Mouse (Mus musculus): ENCODE results near the gene Hist1h2ah. TPM values are rescaled to one million over a fixed set of nuclear protein-coding genes. Genes with fewer than 3 reads are reported as not detected.
A peak's percentile ranks its signal among the peaks of the same experiment; 100 is the strongest.

Gene Hist1h2ah
- total and polyA plus RNA-seq, 2 experiments from 2014 or later = 6.9 to 62.6 TPM

DNA sequence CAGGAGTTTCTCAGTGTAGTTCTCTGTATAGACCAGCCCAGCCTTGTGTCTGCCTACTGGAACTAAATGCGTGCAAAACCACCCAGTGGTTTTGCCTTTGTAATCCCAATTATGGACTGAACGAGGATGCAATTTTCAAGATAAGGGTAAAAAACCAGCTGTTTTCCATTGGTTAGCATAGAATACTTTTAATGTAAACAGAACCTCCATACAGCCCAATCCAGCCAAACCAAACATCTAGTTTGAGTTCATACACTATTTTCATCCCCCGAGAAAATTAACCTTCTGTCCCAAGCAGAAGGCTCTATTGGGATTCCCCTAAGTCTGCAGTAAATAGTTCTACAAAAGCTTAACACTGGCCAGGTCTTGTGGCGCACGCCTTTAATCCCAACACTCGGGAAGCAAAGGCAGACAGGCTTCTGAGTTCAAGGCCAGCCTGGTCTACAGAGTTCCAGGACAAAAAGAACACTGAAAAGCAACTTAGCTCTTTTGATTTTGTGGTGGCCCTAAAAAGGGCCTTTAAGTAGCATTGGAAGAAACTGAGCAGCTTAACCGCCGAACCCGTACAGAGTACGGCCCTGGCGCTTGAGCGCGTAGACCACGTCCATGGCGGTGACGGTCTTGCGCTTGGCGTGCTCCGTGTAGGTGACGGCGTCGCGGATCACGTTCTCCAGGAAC, 5.2 kb upstream of the Hist1h2ah start:
- TF ChIP-seq CTCF (IDR thresholded peaks at IDR 0.05) = no peak
- Histone ChIP-seq H3K27ac (ENCODE audit: low read depth, low read length) (0 out of 2 replicates have a peak overlapping the region, but pooled peaks have one; percentile 47), H3K4me3 (ENCODE audit: low read depth, low read length) (peak overlapping the region; percentile 36), H3K4me2 (ENCODE audit: low read depth, low read length, poor library complexity, severe bottlenecking) (peak overlapping the region; percentile 59), H3K27me3 (ENCODE audit: insufficient read depth, low read length) (no peaks in the 10 kb centered on the region), H3K36me3 (ENCODE audit: insufficient read depth, low read length) (no peaks in the 10 kb centered on the region), H3K9me3 (ENCODE audit: low read length) (no peaks in the 10 kb centered on the region), H3K4me1 (ENCODE audit: insufficient read depth, low read length) (peaks cover 14% of the 10 kb centered on the region), H3K9ac (replicated peaks; ENCODE audit: low read length, poor library complexity, severe bottlenecking) (no peak overlapping the region)
- 0 out of 2 replicates have a peak, but pooled peaks have one; percentile 2 for ATAC-seq (ENCODE audit: low FRiP score)
- WGBS = 2% methylated on average over 17 of the region's 24 CpGs
- DNase-seq (ENCODE audit: low spot score) = peak; percentile 27

DNA sequence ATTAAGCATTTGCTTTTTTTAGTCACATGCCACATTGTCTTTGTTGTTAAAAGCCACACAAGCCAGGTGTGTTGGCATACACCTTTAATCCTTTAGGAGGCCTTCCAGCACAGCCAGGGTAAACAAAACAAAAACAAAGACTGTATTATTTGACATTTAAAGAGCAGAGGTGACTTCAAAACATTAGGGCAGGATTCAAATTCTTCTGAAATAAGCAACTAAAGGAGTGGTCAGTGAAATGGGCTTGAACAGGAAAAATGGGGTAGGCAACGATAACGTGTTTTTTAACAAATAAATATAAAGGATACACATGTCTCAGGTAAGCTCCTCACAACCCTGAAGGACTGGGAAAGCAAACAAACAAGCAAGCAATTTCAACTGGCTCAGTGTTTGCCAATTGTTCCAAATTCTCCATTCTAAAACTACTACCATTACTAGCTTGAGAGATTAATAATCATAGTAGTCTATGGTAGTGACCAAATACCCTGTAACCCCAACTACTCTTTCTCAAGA, 4.6 kb upstream of the Hist1h2ah start:
- no peak overlapping the region for H3K9ac ChIP-seq (replicated peaks; ENCODE audit: low read length, poor library complexity, severe bottlenecking)

DNA sequence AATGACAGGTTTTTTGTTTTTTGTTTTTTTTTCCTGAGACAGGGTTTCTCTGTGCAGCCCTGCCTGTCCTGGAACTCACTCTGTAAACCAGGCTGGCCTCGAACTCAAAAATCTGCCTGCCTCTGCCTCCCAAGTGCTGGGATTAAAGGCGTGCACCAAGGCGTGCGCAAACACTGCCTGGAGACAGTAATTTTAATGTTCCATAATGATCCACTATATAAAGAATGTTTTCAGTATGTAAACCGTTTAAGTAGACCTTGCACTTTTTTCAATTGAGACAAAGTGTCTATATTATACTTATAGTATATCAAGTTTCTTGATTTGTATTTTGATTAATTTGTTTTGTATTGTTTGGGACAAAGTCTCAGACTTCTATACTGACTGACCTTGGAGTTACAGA, 4.0 kb upstream of the Hist1h2ah start:
- no peak overlapping the region for H3K9ac ChIP-seq (replicated peaks; ENCODE audit: low read length, poor library complexity, severe bottlenecking)
- TF ChIP-seq CTCF (IDR thresholded peaks at IDR 0.05) = no peak
- H3K27me3 ChIP-seq (ENCODE audit: insufficient read depth, low read length) = no peaks in the 10 kb centered on the region
- no peaks in the 10 kb centered on the region for H3K9me3 ChIP-seq (ENCODE audit: low read length)
- peaks cover 14% of the 10 kb centered on the region for H3K4me1 ChIP-seq (ENCODE audit: insufficient read depth, low read length)
- no peak overlapping the region for H3K4me2 ChIP-seq (ENCODE audit: low read depth, low read length, poor library complexity, severe bottlenecking)
- WGBS = 65% methylated on average over 5 of the region's 5 CpGs
- no peak overlapping the region for H3K4me3 ChIP-seq (ENCODE audit: low read depth, low read length)
- DNase-seq (ENCODE audit: low spot score) = no peak
- ATAC-seq (ENCODE audit: low FRiP score) = no peak
- no peaks in the 10 kb centered on the region for H3K36me3 ChIP-seq (ENCODE audit: insufficient read depth, low read length)
- no peak overlapping the region for H3K27ac ChIP-seq (ENCODE audit: low read depth, low read length)

More for the DNA sequence above, 4.6 kb upstream of the Hist1h2ah start:
- Histone ChIP-seq H3K4me1 (ENCODE audit: insufficient read depth, low read length) (peaks cover 14% of the 10 kb centered on the region), H3K27ac (ENCODE audit: low read depth, low read length) (no peak overlapping the region), H3K27me3 (ENCODE audit: insufficient read depth, low read length) (no peaks in the 10 kb centered on the region), H3K36me3 (ENCODE audit: insufficient read depth, low read length) (no peaks in the 10 kb centered on the region), H3K4me2 (ENCODE audit: low read depth, low read length, poor library complexity, severe bottlenecking) (peak overlapping the region; percentile 59), H3K4me3 (ENCODE audit: low read depth, low read length) (0 out of 2 replicates have a peak overlapping the region, but pooled peaks have one; percentile 36), H3K9me3 (ENCODE audit: low read length) (no peaks in the 10 kb centered on the region)
- TF ChIP-seq CTCF (IDR thresholded peaks at IDR 0.05) = no peak
- 8% methylated on average over 2 of the region's 2 CpGs for WGBS
- no peak for ATAC-seq (ENCODE audit: low FRiP score)
- no peak for DNase-seq (ENCODE audit: low spot score)

DNA sequence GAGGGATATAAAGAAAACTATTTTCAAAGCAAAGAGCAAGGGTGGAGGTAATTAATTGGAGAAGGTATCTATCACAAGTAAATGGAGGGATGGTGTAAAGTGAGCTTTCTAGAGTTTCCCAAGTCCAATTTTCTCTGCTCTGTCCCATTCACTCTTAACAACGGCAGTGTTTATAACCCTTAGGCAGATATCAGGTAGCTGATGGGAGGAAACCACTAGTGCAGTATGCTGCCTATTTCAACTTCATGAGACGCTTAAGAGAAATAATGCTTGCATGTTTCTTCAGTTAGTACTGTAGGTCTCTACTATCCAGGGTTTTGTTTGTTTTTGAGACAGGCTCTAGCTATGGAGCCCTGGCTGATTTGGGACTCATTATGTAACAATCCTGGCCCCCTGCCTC, 2.0 kb upstream of the Hist1h2ah start:
- Histone ChIP-seq H3K27ac (ENCODE audit: low read depth, low read length) (no peak overlapping the region), H3K9ac (replicated peaks; ENCODE audit: low read length, poor library complexity, severe bottlenecking) (no peak overlapping the region), H3K4me3 (ENCODE audit: low read depth, low read length) (no peak overlapping the region), H3K4me1 (ENCODE audit: insufficient read depth, low read length) (peaks cover 14% of the 10 kb centered on the region), H3K9me3 (ENCODE audit: low read length) (no peaks in the 10 kb centered on the region), H3K4me2 (ENCODE audit: low read depth, low read length, poor library complexity, severe bottlenecking) (no peak overlapping the region), H3K27me3 (ENCODE audit: insufficient read depth, low read length) (no peaks in the 10 kb centered on the region), H3K36me3 (ENCODE audit: insufficient read depth, low read length) (no peaks in the 10 kb centered on the region)
- no peak for DNase-seq (ENCODE audit: low spot score)
- ATAC-seq (ENCODE audit: low FRiP score) = no peak
- 83% methylated on average over 2 of the region's 2 CpGs for WGBS
- TF ChIP-seq CTCF (IDR thresholded peaks at IDR 0.05) = no peak

DNA sequence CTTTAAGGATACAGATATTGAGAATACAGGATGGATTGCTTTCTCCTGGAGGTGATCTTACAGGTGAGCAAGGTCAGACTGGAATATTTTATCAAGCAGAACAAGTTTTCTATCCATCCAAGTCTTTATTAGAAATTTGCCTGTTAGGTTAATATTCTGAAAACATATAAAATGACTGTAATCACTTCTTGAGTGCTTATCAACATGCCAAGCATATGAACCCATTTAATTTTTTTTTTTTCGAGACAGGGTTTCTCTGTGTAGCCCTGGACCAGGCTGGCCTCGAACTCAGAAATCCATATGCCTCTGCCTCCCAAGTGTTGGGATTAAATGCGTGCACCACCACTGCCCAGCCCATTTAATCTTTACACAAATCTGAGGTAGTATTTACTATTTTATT, 1.6 kb upstream of the Hist1h2ah start:
- WGBS = 58% methylated on average over 3 of the region's 3 CpGs
- no peaks in the 10 kb centered on the region for H3K9me3 ChIP-seq (ENCODE audit: low read length)
- no peaks in the 10 kb centered on the region for H3K36me3 ChIP-seq (ENCODE audit: insufficient read depth, low read length)
- H3K4me1 ChIP-seq (ENCODE audit: insufficient read depth, low read length) = peaks cover 11% of the 10 kb centered on the region
- no peaks in the 10 kb centered on the region for H3K27me3 ChIP-seq (ENCODE audit: insufficient read depth, low read length)
- H3K9ac ChIP-seq (replicated peaks; ENCODE audit: low read length, poor library complexity, severe bottlenecking) = no peak overlapping the region
- no peak for DNase-seq (ENCODE audit: low spot score)
- no peak overlapping the region for H3K4me3 ChIP-seq (ENCODE audit: low read depth, low read length)
- H3K27ac ChIP-seq (ENCODE audit: low read depth, low read length) = no peak overlapping the region
- H3K4me2 ChIP-seq (ENCODE audit: low read depth, low read length, poor library complexity, severe bottlenecking) = no peak overlapping the region
- TF ChIP-seq CTCF (IDR thresholded peaks at IDR 0.05) = no peak
- no peak for ATAC-seq (ENCODE audit: low FRiP score)

DNA sequence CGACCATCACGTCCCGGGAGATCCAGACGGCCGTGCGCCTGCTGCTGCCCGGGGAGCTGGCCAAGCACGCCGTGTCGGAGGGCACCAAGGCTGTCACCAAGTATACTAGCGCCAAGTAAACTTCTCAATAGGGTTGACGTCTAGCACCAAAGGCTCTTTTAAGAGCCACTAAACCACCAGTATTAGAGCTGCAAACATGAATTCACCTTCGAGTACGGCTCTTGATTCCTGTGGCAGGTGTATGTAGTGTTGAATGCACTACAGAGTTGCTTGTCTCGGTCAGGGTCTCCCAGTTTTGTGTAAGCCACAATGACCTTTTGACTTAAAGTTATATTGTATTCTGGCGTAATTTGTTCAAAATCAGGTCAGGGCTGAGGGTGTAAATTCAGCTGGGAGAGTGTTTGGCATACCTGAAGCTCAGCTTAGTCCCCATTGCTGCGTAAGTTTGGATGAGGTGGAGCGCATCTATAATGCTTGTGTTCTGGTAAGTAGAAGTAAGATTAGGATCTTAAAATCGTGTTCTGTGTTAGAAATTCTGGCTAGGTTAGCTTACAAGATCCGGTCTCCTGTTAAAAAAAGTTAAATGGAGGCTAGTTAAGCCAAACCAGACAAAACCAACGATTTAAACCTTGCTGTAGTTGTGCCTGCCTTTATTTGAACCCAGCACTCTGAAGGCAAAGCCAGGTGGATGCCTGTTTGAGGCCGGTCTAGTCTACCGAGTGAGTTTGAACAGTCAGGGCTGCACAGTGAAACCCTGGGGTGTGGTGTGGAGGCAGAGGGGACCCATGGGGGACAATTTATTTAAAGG, 985 bp upstream of the Hist1h2ah start:
- peak overlapping the region; percentile 57 for H3K4me2 ChIP-seq (ENCODE audit: low read depth, low read length, poor library complexity, severe bottlenecking)
- WGBS = 2% methylated on average over 16 of the region's 23 CpGs
- H3K4me1 ChIP-seq (ENCODE audit: insufficient read depth, low read length) = peaks cover 11% of the 10 kb centered on the region
- no peaks in the 10 kb centered on the region for H3K36me3 ChIP-seq (ENCODE audit: insufficient read depth, low read length)
- no peaks in the 10 kb centered on the region for H3K9me3 ChIP-seq (ENCODE audit: low read length)
- ATAC-seq (ENCODE audit: low FRiP score) (peak; percentile 22), DNase-seq (ENCODE audit: low spot score) (no peak)
- TF ChIP-seq CTCF (IDR thresholded peaks at IDR 0.05) = no peak
- no peak overlapping the region for H3K27ac ChIP-seq (ENCODE audit: low read depth, low read length)
- H3K27me3 ChIP-seq (ENCODE audit: insufficient read depth, low read length) = no peaks in the 10 kb centered on the region
- peak overlapping the region; percentile 35 for H3K4me3 ChIP-seq (ENCODE audit: low read depth, low read length)
- no peak overlapping the region for H3K9ac ChIP-seq (replicated peaks; ENCODE audit: low read length, poor library complexity, severe bottlenecking)

Data from midbrain, postnatal 0 days (tissue).